Mouse (Mus musculus) hindbrain, embryonic 14.5 days (tissue): ENCODE data around the gene Lmf1. TPM values are rescaled to one million over a fixed set of nuclear protein-coding genes. Genes with fewer than 3 reads are reported as not detected.

Source experiments
- ATAC-seq: fragments of 200-750 bp; cut with Nextera tagmentation; 2 replicates; pipeline ENCODE4 v1.8.0; 2017; ENCODE audit warnings: moderate number of reproducible peaks, mild to moderate bottlenecking, moderate TSS enrichment, moderate library complexity; ENCODE audit not compliant: low FRiP score
- DNase-seq: peaks from one replicate; pipeline ENCODE4 v3.0.0-alpha.2; 2015; ENCODE audit warnings: low spot score
- H3K27ac ChIP-seq: fragments of 300-500 bp; sonication (generic); 2 replicates; pipeline ENCODE4 v1.5.1; 2014; ENCODE audit warnings: mild to moderate bottlenecking, moderate library complexity
- H3K27me3 ChIP-seq: fragments of 300-500 bp; sonication (generic); 2 replicates; pipeline ENCODE4 v1.6.1; 2014; ENCODE audit warnings: mild to moderate bottlenecking, low read length, mixed read lengths; ENCODE audit not compliant: control insufficient read depth, insufficient read depth
- H3K36me3 ChIP-seq: fragments of 300-500 bp; sonication (generic); replicated peaks from 2 replicates; pipeline ENCODE4 v1.6.1; 2014; ENCODE audit not compliant: control insufficient read depth, insufficient read depth
- H3K4me1 ChIP-seq: fragments of 300-500 bp; sonication (generic); replicated peaks from 2 replicates; pipeline ENCODE4 v1.6.1; 2014; ENCODE audit warnings: antibody characterized with exemption, low read length, mixed read lengths; ENCODE audit not compliant: control insufficient read depth, insufficient read depth
- H3K4me2 ChIP-seq: fragments of 300-500 bp; sonication (generic); replicated peaks from 2 replicates; pipeline ENCODE4 v1.6.1; 2014; ENCODE audit warnings: mild to moderate bottlenecking, moderate library complexity
- H3K4me3 ChIP-seq: fragments of 300-500 bp; sonication (generic); replicated peaks from 2 replicates; pipeline ENCODE4 v1.5.1; 2014; ENCODE audit warnings: mild to moderate bottlenecking, low read length
- H3K9ac ChIP-seq: fragments of 300-500 bp; sonication (generic); 2 replicates; pipeline ENCODE4 v1.6.1; 2014
- H3K9me3 ChIP-seq: fragments of 300-500 bp; sonication (generic); 2 replicates; pipeline ENCODE4 v1.6.1; 2016; ENCODE audit warnings: low read length; ENCODE audit not compliant: control insufficient read depth
- WGBS: fragments of 180-500 bp; shearing (Covaris S2); extraction: QIAGEN DNeasy Blood & Tissue Kit; methylation state at CpG from one replicate; pipeline ENCODE4 v1.1.7; 2014; 5-methylcytosine and 5-hydroxymethylcytosine counted together
- polyA plus RNA-seq: library from polyadenylated mRNA; unstranded; fragments of >200 nt; fragmentation: Nextera tagmentation; extraction: Ambion mirVana; gene quantifications from 2 replicates; pipeline ENCODE4 v1.2.1, GENCODE M21; 2014

Gene Lmf1
- polyA plus RNA-seq, 1 experiment from 2014 or later = 24.9 TPM

DNA sequence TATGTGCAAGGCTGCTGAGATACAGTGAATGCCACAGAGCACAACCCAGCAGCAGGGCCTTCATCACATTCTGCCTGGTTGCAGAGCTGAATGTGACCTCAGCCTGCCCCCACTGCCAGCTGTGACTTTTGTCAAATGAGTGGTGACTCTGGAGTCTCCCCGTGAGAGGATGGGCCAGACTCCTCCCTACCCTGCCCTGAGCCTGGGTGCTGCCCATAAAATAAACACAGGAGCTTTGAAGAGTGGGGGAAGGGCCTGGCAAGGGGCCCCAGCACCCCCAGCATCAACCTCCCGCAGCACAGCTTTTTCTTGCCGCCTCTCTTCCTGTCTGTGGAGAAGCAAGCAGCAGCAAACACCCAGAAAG lies 77.9 kb downstream of the Lmf1 start:
- ATAC-seq (no peak), DNase-seq (no peak)
- Histone ChIP-seq H3K4me3 (no peak overlapping the region), H3K9ac (no peak overlapping the region), H3K9me3 (no peaks in the 10 kb centered on the region), H3K27me3 (no peaks in the 10 kb centered on the region), H3K4me1 (no peaks in the 10 kb centered on the region), H3K4me2 (no peak overlapping the region), H3K36me3 (no peaks in the 10 kb centered on the region), H3K27ac (peak overlapping the region; percentile 45; the same call in 1 of the 2 replicates)
- WGBS = 49% methylated on average over 3 of the region's 3 CpGs

DNA sequence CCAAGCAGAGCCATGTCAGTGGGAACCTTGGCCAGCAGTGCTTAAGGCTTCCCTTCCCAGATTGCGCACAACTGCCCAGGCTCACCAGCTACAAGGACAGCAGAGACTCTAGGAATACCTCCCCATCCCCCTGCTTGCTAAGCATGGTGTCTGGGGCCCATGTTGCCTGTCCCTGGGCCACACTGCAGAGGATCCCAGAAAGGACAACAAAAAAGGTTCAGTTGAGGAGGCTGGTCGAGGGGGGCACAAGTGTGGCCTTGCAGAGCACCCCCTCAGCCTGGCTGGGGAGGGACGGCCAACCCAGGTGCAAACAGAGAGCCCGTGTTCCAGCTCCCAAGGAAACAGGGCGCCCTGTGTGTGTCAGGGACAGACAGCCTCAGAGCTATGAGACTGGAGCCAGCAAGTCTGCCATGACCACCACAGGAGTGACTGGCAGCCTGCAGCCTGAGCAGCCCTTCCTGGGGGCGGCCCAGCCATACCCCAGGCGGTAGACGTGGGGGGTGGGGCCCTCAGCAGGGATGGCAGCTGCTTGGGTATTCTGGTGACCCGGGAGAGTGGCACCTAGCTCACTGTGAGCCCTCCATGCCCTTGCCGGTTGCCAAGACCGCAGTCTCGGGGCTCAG lies 84.4 kb downstream of the Lmf1 start:
- H3K4me2 ChIP-seq = no peak overlapping the region
- H3K9me3 ChIP-seq = no peaks in the 10 kb centered on the region
- H3K9ac ChIP-seq = no peak overlapping the region
- no peaks in the 10 kb centered on the region for H3K36me3 ChIP-seq
- no peaks in the 10 kb centered on the region for H3K27me3 ChIP-seq
- peaks cover 11% of the 10 kb centered on the region; the same call in 1 of the 2 replicates for H3K4me1 ChIP-seq
- H3K4me3 ChIP-seq = no peak overlapping the region
- DNase-seq (no peak), ATAC-seq (0 out of 2 replicates have a peak, but pooled peaks have one; percentile 54)
- H3K27ac ChIP-seq = no peak overlapping the region
- WGBS = 46% methylated on average over 12 of the region's 12 CpGs

DNA sequence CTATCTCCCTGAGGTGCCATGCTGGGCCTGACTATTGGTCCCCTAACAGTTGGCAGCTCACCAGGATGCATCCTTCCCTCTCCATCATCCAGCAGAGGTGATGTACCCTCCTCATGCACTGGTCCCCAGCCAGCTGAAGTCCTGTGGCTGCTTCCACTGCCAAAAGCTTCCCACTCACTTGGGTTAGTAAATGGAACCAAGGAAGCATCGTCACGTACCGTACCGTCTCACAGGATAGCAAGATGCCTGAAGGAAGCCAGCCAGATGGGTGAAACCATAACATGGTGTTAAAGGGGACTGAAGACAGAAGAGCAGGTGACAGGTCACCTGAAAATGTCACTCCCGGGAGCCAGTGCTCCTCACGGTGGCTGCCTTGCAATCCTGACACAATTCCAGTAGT lies 86.6 kb downstream of the Lmf1 start:
- H3K27me3 ChIP-seq = no peaks in the 10 kb centered on the region
- no peaks in the 10 kb centered on the region for H3K36me3 ChIP-seq
- H3K9me3 ChIP-seq = no peaks in the 10 kb centered on the region
- 87% methylated on average over 6 of the region's 6 CpGs for WGBS
- H3K4me3 ChIP-seq = no peak overlapping the region
- ATAC-seq (no peak), DNase-seq (no peak)
- H3K27ac ChIP-seq = no peak overlapping the region
- H3K4me1 ChIP-seq = peaks cover 11% of the 10 kb centered on the region; the same call in 1 of the 2 replicates
- H3K9ac ChIP-seq = no peak overlapping the region
- H3K4me2 ChIP-seq = no peak overlapping the region

DNA sequence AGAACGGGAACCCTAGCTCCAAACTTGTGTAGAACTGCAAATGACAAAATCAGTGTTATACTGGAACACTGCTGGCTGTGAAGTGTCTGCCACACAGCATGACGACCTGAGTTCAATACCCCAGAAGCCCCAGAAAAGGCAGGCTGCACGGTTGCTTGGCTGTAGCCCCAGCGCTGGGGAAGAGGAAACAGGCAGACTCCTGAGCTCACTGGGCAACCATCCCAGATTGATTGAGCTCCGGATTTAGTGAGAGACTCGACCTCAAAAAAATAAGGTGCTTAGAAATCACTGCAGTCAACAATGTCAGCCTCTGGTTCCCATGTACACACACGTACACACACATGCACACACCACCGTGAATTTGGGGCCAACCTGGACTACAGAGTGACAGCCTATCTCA lies 87.0 kb downstream of the Lmf1 start:
- H3K27ac ChIP-seq = no peak overlapping the region
- no peaks in the 10 kb centered on the region for H3K9me3 ChIP-seq
- no peak overlapping the region for H3K4me3 ChIP-seq
- WGBS = 70% methylated on average over 8 of the region's 8 CpGs
- ATAC-seq = no peak
- H3K4me2 ChIP-seq = no peak overlapping the region
- H3K27me3 ChIP-seq = no peaks in the 10 kb centered on the region
- no peaks in the 10 kb centered on the region for H3K36me3 ChIP-seq
- peaks cover 11% of the 10 kb centered on the region; the same call in 1 of the 2 replicates for H3K4me1 ChIP-seq
- no peak overlapping the region for H3K9ac ChIP-seq
- no peak for DNase-seq

DNA sequence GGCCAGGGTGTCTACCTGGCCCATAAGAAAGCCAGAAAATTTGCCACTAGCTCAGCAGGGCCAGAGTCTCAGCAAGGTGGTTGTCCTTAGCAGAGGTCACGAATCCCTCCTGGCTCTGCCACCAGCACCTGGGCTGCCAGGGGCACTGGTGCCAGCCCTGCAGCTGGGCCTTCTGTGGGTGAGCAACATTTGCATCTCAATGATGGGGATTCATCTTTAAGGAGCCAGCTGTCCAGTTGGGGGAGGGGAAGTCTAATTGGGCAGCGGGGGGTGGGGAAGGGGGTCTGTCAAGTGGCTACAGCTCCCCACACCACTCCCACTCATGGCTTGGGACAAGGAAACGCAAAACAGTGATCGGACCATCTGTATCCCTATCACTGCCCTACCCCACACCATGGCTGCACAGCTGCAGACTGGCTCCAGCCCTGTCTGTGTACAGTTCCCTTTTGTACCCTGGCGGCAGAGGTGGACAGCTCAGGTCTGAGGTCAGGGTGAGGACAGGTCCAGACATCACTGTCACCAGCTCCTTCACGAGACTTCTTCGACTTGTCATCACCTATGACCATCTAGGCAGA lies 89.7 kb downstream of the Lmf1 start:
- Histone ChIP-seq H3K4me1 (peaks cover 6% of the 10 kb centered on the region; the same call in 1 of the 2 replicates), H3K9ac (no peak overlapping the region), H3K4me3 (no peak overlapping the region), H3K27me3 (no peaks in the 10 kb centered on the region), H3K9me3 (no peaks in the 10 kb centered on the region), H3K27ac (no peak overlapping the region), H3K4me2 (no peak overlapping the region), H3K36me3 (no peaks in the 10 kb centered on the region)
- 59% methylated on average over 7 of the region's 7 CpGs for WGBS
- no peak for ATAC-seq
- DNase-seq = no peak

DNA sequence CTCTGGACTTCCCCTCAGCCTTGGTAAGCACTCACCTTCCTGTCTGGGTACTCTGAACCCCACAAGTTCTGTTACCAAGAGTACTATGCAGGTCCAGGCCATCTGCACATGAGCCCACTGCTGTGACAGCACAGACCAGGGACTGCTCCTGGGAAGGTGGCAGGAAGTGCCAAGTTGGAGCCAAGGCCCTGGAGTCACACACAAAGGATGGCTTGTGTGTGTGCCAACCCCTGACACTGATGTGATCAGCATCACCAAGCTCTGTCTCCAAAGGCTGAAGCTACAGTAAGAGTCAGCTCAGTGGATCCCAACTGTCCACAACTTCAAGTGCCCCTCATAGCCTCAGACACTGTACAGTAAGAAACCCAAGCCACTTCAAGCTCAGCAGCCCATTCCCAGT lies 94.1 kb downstream of the Lmf1 start:
- Histone ChIP-seq H3K27ac (no peak overlapping the region), H3K36me3 (no peaks in the 10 kb centered on the region), H3K4me1 (no peaks in the 10 kb centered on the region), H3K9ac (no peak overlapping the region), H3K27me3 (no peaks in the 10 kb centered on the region), H3K4me2 (no peak overlapping the region), H3K4me3 (no peak overlapping the region), H3K9me3 (no peaks in the 10 kb centered on the region)
- ATAC-seq (no peak), DNase-seq (no peak)

DNA sequence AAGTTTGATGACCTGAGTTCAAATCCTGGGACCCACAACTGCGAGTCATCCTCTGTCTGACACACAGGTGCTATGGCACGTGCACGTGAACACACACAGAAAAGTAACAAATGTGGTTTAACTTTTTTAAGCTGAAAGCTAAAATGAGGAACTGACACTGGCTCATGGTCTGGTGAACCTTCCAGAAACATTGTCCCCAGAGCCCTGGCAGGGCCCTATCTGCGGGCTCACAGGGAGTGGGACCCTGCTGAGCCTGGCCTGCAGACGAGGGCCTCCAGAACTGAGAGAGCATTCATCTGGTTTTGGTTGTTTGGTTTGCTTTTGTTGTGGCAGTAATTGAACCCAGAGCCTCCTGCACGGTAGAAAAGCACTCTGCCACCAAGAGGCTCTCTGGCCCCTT lies 99.1 kb downstream of the Lmf1 start:
- no peak for DNase-seq
- WGBS = 57% methylated on average over 6 of the region's 6 CpGs
- H3K9ac ChIP-seq = no peak overlapping the region
- H3K4me1 ChIP-seq = peaks cover 10% of the 10 kb centered on the region
- no peaks in the 10 kb centered on the region for H3K9me3 ChIP-seq
- H3K27ac ChIP-seq = no peak overlapping the region
- no peaks in the 10 kb centered on the region for H3K36me3 ChIP-seq
- no peak for ATAC-seq
- H3K4me2 ChIP-seq = no peak overlapping the region
- no peak overlapping the region for H3K4me3 ChIP-seq
- H3K27me3 ChIP-seq = no peaks in the 10 kb centered on the region

DNA sequence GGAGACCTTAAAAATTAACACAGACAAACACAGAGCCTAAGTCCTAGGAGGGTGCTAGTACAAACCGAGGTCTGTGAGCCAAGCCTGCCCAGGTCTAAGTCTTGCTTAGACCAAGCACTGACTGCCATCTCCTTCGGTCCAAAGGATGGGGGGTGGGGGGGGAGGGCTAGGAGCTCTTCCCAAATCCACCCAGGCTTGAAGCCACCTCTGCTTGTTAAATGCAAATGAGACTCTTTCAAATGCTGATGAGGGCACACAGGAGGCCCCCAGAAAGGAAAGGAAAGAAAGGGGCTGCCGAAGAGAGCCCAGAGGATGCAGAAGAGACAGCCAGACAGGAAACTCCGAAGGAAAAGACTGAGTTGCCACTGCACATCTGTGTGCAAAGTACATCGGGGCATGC lies 100.9 kb downstream of the Lmf1 start:
- no peaks in the 10 kb centered on the region for H3K9me3 ChIP-seq
- H3K9ac ChIP-seq = no peak overlapping the region
- ATAC-seq = no peak
- 5% methylated on average over 5 of the region's 5 CpGs for WGBS
- H3K4me1 ChIP-seq = peaks cover 10% of the 10 kb centered on the region
- H3K4me2 ChIP-seq = no peak overlapping the region
- no peaks in the 10 kb centered on the region for H3K36me3 ChIP-seq
- no peak for DNase-seq
- H3K4me3 ChIP-seq = no peak overlapping the region
- no peak overlapping the region for H3K27ac ChIP-seq
- H3K27me3 ChIP-seq = no peaks in the 10 kb centered on the region

DNA sequence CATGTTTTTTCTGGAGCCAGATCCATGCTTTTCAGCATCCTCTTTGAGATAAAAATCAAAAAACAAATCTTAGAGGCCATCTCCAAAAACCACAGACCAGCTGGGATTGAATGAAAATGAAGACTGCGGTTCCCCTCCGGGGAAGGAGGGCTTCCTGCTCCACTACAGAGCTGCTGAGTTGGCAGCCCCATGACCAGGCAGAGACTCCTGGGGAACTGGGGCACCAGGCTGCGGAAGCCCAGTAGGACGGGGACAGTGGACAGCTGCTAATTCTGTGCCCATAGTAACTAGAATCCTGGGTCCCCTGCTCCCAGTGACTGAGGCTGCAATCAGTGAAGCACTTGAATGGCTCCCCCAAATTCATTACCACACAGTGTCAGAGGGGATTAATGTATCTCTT lies 102.8 kb downstream of the Lmf1 start:
- H3K27me3 ChIP-seq = no peaks in the 10 kb centered on the region
- no peaks in the 10 kb centered on the region for H3K9me3 ChIP-seq
- H3K4me1 ChIP-seq = peaks cover 10% of the 10 kb centered on the region
- no peaks in the 10 kb centered on the region for H3K36me3 ChIP-seq
- no peak overlapping the region for H3K27ac ChIP-seq
- no peak overlapping the region for H3K4me2 ChIP-seq
- 78% methylated on average over 4 of the region's 4 CpGs for WGBS
- H3K4me3 ChIP-seq = no peak overlapping the region
- no peak for ATAC-seq
- DNase-seq = no peak
- no peak overlapping the region for H3K9ac ChIP-seq

DNA sequence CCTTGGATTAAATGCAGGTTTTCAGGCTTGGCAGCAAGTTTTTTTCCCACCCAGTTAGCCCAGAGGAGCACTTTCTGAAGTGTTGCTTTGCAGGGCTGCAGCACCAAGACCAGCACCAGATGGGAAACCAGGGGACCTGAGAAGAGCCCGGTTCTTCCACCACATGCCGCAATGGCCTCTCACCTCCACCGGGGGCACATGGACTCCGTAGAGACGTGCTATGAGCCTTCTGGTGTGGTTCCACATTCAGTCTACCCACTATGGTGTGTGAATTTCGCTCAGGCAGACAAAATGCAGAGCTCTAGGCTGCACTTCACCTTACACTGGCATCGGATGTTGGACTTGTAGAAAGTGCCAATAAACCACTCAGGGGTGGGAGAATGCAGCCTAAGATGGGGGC lies 107.4 kb downstream of the Lmf1 start:
- no peak overlapping the region for H3K4me3 ChIP-seq
- H3K4me1 ChIP-seq = no peaks in the 10 kb centered on the region
- no peaks in the 10 kb centered on the region for H3K9me3 ChIP-seq
- ATAC-seq = no peak
- H3K27me3 ChIP-seq = no peaks in the 10 kb centered on the region; the same call in 1 of the 2 replicates
- H3K9ac ChIP-seq = no peak overlapping the region
- DNase-seq = no peak
- WGBS = 48% methylated on average over 7 of the region's 7 CpGs
- no peak overlapping the region for H3K4me2 ChIP-seq
- no peaks in the 10 kb centered on the region for H3K36me3 ChIP-seq
- no peak overlapping the region for H3K27ac ChIP-seq
